Mouse (Mus musculus) heart, adult 10 weeks (tissue): ENCODE measurements around the gene Esp15. TPM values are rescaled to one million over a fixed set of nuclear protein-coding genes. Genes with fewer than 3 reads are reported as not detected.

Experiments
- polyA plus RNA-seq: library from polyadenylated mRNA; stranded (reverse); fragments of 350-450 nt; fragmentation: Illumina TruSeq; extraction: RNeasy Lipid Tissue Mini Kit (QIAGEN cat#74804); gene quantifications from one replicate; pipeline ENCODE4 v1.2.3, GENCODE M21; 2014; ENCODE audit warnings: low read depth, low replicate concordance

Gene Esp15
- not detected for polyA plus RNA-seq

DNA sequence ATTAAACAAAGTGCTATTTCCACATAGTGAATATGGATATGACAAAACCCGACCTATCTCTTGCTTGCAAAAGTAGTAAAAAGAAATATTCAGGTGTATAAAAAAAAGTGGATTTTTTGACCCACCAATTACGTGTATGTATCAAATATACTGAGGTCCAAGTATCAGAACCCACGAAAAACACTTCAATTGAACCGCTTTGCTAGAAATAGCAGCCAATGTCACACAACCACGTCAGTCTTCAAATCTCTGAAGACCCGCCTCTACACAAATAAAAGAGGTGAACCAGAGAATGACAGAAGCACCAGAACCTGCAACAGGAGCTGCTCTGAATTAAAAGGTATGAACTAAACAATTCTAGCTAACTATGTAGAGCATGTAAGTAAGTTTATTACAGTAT, at the start of gene Esp15:
Gene Esp15, plus strand, starts transcription at position 301 of the 400 bp plus-strand sequence.

Other genes starting within 250 kb of the Esp15 start
- gene Esp18, start 234.6 kb upstream of the Esp15 start, polyA plus RNA-seq, result not detected
- gene Esp16, start 104.8 kb upstream of the Esp15 start, polyA plus RNA-seq, result not detected